Mouse (Mus musculus) kidney, postnatal 0 days (tissue): Measurements from ENCODE around the gene Cbwd1. TPM values are rescaled to one million over a fixed set of nuclear protein-coding genes. Genes with fewer than 3 reads are reported as not detected.

ENCODE experiments used
- ATAC-seq: fragments of 200-750 bp; cut with Nextera tagmentation; replicated peaks from 2 replicates; pipeline ENCODE4 v1.8.0; 2017; ENCODE audit warnings: low read depth, moderate number of reproducible peaks, moderate TSS enrichment, moderate library complexity; ENCODE audit not compliant: low FRiP score
- DNase-seq: peaks from one replicate; pipeline ENCODE4 v3.0.0-alpha.2; 2016; ENCODE audit warnings: low spot score
- H3K27ac ChIP-seq: fragments of 300-500 bp; sonication (generic); 2 replicates; pipeline ENCODE4 v1.5.1; 2014; ENCODE audit warnings: mild to moderate bottlenecking
- H3K27me3 ChIP-seq: fragments of 300-500 bp; sonication (generic); 2 replicates; pipeline ENCODE4 v1.6.1; 2014; ENCODE audit warnings: low read length, mixed read lengths; ENCODE audit not compliant: insufficient read depth
- H3K36me3 ChIP-seq: fragments of 300-500 bp; sonication (generic); 2 replicates; pipeline ENCODE4 v1.6.1; 2014; ENCODE audit warnings: low read length, mixed read lengths; ENCODE audit not compliant: insufficient read depth
- H3K4me1 ChIP-seq: fragments of 300-500 bp; sonication (generic); replicated peaks from 2 replicates; pipeline ENCODE4 v1.6.1; 2014; ENCODE audit warnings: antibody characterized with exemption, low read length, mixed read lengths; ENCODE audit not compliant: insufficient read depth
- H3K4me2 ChIP-seq: fragments of 300-500 bp; sonication (generic); 2 replicates; pipeline ENCODE4 v1.6.1; 2014; ENCODE audit warnings: mild to moderate bottlenecking, low read length, moderate library complexity, mixed read lengths
- H3K4me3 ChIP-seq: fragments of 300-500 bp; sonication (generic); replicated peaks from 2 replicates; pipeline ENCODE4 v1.5.1; 2014; ENCODE audit warnings: low read depth, low read length
- H3K9ac ChIP-seq: fragments of 300-500 bp; sonication (generic); 2 replicates; pipeline ENCODE4 v1.6.1; 2014; ENCODE audit warnings: low read depth, low read length
- H3K9me3 ChIP-seq: fragments of 300-500 bp; sonication (generic); replicated peaks from 2 replicates; pipeline ENCODE4 v1.6.1; 2016; ENCODE audit warnings: low read length, inconsistent platforms, mixed read lengths
- CTCF ChIP-seq: IDR thresholded peaks from 2 replicates; pipeline ENCODE4 v1.5.1; 2016; ENCODE audit warnings: antibody characterized with exemption, low read depth, mild to moderate bottlenecking, moderate library complexity
- WGBS: fragments of 180-500 bp; shearing (Covaris S2); extraction: QIAGEN DNeasy Blood & Tissue Kit; methylation state at CpG from one replicate; pipeline ENCODE4 v1.1.7; 2014; 5-methylcytosine and 5-hydroxymethylcytosine counted together
- polyA plus RNA-seq: library from polyadenylated mRNA; unstranded; fragments of >200 nt; fragmentation: Nextera tagmentation; extraction: Ambion mirVana; gene quantifications from 2 replicates; pipeline ENCODE4 v1.2.1, GENCODE M21; 2015

Cbwd1 gene
- polyA plus RNA-seq, 1 experiment from 2014 or later = 19.8 TPM

- Histone ChIP-seq H3K27ac (no peak overlapping the region), H3K4me1 (no peaks in the 10 kb centered on the region), H3K4me2 (no peak overlapping the region), H3K4me3 (no peak overlapping the region), H3K36me3 (no peaks in the 10 kb centered on the region), H3K9ac (no peak overlapping the region), H3K9me3 (no peaks in the 10 kb centered on the region), H3K27me3 (no peaks in the 10 kb centered on the region)
- WGBS = 46% methylated on average over 8 of the region's 8 CpGs
- no peak for DNase-seq
- TF ChIP-seq CTCF = no peak
- ATAC-seq = no peak
Observed at GRCm38 (mm10) chr19:24981294-24981693, 19.9 kb upstream of the Cbwd1 start.

GRCm38 (mm10) chr19:24978852-24979842 lies 17.7 kb upstream of the Cbwd1 start:
- Histone ChIP-seq H3K9me3 (no peaks in the 10 kb centered on the region), H3K4me1 (no peaks in the 10 kb centered on the region), H3K4me2 (no peak overlapping the region), H3K4me3 (no peak overlapping the region), H3K36me3 (no peaks in the 10 kb centered on the region), H3K27me3 (no peaks in the 10 kb centered on the region), H3K27ac (no peak overlapping the region), H3K9ac (no peak overlapping the region)
- no peak for TF ChIP-seq CTCF
- 0 out of 2 replicates have a peak, but pooled peaks have one; percentile 43 for ATAC-seq
- no peak for DNase-seq
- WGBS = 82% methylated on average over 10 of the region's 10 CpGs

GRCm38 (mm10) chr19:24977991-24978390 lies 16.6 kb upstream of the Cbwd1 start:
- ATAC-seq (peak; percentile 85), DNase-seq (no peak)
- Histone ChIP-seq H3K36me3 (no peaks in the 10 kb centered on the region), H3K4me2 (no peak overlapping the region), H3K9me3 (no peaks in the 10 kb centered on the region), H3K27ac (no peak overlapping the region), H3K27me3 (no peaks in the 10 kb centered on the region), H3K9ac (no peak overlapping the region), H3K4me3 (no peak overlapping the region), H3K4me1 (no peaks in the 10 kb centered on the region)
- no peak for TF ChIP-seq CTCF
- 50% methylated on average over 11 of the region's 11 CpGs for WGBS

GRCm38 (mm10) chr19:24972701-24973390 lies 11.4 kb upstream of the Cbwd1 start:
- 80% methylated on average over 3 of the region's 3 CpGs for WGBS
- no peak overlapping the region for H3K4me3 ChIP-seq
- ATAC-seq (no peak), DNase-seq (no peak)
- H3K27ac ChIP-seq = no peak overlapping the region
- H3K27me3 ChIP-seq = no peaks in the 10 kb centered on the region
- no peak for TF ChIP-seq CTCF
- H3K36me3 ChIP-seq = no peaks in the 10 kb centered on the region
- H3K9ac ChIP-seq = no peak overlapping the region
- H3K9me3 ChIP-seq = no peaks in the 10 kb centered on the region
- no peaks in the 10 kb centered on the region for H3K4me1 ChIP-seq
- no peak overlapping the region for H3K4me2 ChIP-seq

GRCm38 (mm10) chr19:24971307-24971706 lies 9.9 kb upstream of the Cbwd1 start:
- Histone ChIP-seq H3K9me3 (no peaks in the 10 kb centered on the region), H3K36me3 (no peaks in the 10 kb centered on the region), H3K9ac (no peak overlapping the region), H3K4me2 (no peak overlapping the region), H3K4me1 (no peaks in the 10 kb centered on the region), H3K4me3 (no peak overlapping the region), H3K27ac (no peak overlapping the region), H3K27me3 (no peaks in the 10 kb centered on the region)
- DNase-seq (no peak), ATAC-seq (no peak)
- TF ChIP-seq CTCF = no peak
- 83% methylated on average over 7 of the region's 7 CpGs for WGBS

- H3K4me3 ChIP-seq = no peak overlapping the region
- no peak for TF ChIP-seq CTCF
- 90% methylated on average over 2 of the region's 2 CpGs for WGBS
- DNase-seq = no peak
- no peak overlapping the region for H3K9ac ChIP-seq
- no peaks in the 10 kb centered on the region for H3K9me3 ChIP-seq
- no peak overlapping the region for H3K27ac ChIP-seq
- H3K36me3 ChIP-seq = no peaks in the 10 kb centered on the region
- no peak overlapping the region for H3K4me2 ChIP-seq
- H3K27me3 ChIP-seq = no peaks in the 10 kb centered on the region
- ATAC-seq = no peak
- no peaks in the 10 kb centered on the region for H3K4me1 ChIP-seq
Observed at GRCm38 (mm10) chr19:24966941-24967340, 5.5 kb upstream of the Cbwd1 start.
